Mouse (Mus musculus): Measurements from ENCODE around the gene Olfr513. TPM values are rescaled to one million over a fixed set of nuclear protein-coding genes. Genes with fewer than 3 reads are reported as not detected.

Olfr513 gene
- total RNA-seq (2023) = not detected

DNA sequence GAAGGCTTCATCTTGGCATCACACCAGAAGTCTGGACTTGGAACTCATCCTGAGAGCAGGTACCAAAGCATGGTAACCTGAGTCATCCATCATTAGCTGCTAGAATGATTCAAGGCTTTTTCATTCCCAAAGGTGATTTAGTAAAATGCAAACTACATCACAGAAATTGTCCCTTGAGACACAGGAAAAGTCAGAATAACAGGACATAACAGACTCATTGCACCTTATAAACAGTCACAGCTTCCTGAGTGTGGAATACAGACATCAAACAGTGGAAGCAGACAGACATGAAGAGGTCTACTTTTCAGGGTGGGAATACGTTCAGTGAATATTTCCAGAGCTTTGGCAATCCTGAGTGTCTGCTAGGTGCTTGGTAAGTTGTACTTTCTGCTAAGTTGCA, at the start of gene Olfr513:
Olfr513 (plus strand) TSS at position 301 of the 400 bp plus-strand sequence.

DNA sequence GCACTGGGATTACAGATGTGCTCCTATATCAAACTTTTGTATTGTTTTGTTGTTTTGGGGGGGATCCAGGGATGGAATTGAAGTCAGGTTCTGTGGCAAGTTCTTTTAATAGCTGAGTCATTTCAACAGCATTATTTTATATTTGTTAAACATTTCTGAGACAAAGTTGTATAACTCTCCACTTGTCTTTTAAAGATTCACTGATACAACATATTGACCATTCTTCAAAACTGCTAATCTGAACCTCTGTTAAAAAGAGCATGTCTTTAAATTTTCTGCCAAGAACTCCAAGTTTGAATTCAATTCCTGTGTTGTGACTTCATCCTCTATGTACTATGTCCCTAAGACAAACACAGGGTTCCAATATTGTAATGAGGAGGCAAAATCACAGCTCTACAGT, 37.8 kb upstream of the Olfr513 start, which contains the start of gene Olfr512:
Olfr512 (plus strand) TSS at position 301 of the 400 bp plus-strand sequence.

Other genes with a start within 250 kb of the Olfr513 start
- not detected for gene Olfr502, start 225.9 kb upstream of the Olfr513 start, total RNA-seq (2023)
- not detected for gene Olfr503, start 206.4 kb upstream of the Olfr513 start, total RNA-seq (2023)
- not detected for gene Olfr504, start 185.2 kb upstream of the Olfr513 start, total RNA-seq (2023)
- gene Olfr506, start 140.2 kb upstream of the Olfr513 start, total RNA-seq (2023) = not detected
- not detected for gene Olfr507, start 129.2 kb upstream of the Olfr513 start, total RNA-seq (2023)
- gene Olfr508, start 121.0 kb upstream of the Olfr513 start, total RNA-seq (2023) = not detected
- not detected for gene Olfr509, start 99.1 kb upstream of the Olfr513 start, total RNA-seq (2023)
- not detected for gene Olfr510, start 84.6 kb upstream of the Olfr513 start, total RNA-seq (2023)
- not detected for gene Olfr512, start 37.7 kb upstream of the Olfr513 start, total RNA-seq (2023)
- not detected for gene Olfr514, start 75.0 kb downstream of the Olfr513 start, total RNA-seq (2023)
- gene Olfr516, start 99.6 kb downstream of the Olfr513 start, total RNA-seq (2023) = not detected
- gene Olfr517, start 121.4 kb downstream of the Olfr513 start, total RNA-seq (2023) = not detected
- gene Olfr518, start 134.0 kb downstream of the Olfr513 start, total RNA-seq (2023) = not detected
- not detected for gene Olfr519, start 143.4 kb downstream of the Olfr513 start, total RNA-seq (2023)
- gene Nlrp10, start 179.2 kb downstream of the Olfr513 start, total RNA-seq (2023) = under 1 TPM; 0.26 to 0.28 TPM
- gene Eif3f, start 183.4 kb downstream of the Olfr513 start, total RNA-seq (2023) = 100 to 1,000 TPM; 122 to 123 TPM
- gene Tub, start 199.4 kb downstream of the Olfr513 start, total RNA-seq (2023) = not detected

Measured in neutrophil, adult 83 days (primary cell).